Mouse (Mus musculus) heart, postnatal 0 days (tissue): ENCODE measurements at regions not wholly inside any gene's neighbourhood (a gene's known extent, or its start where the extent isn't known, plus 50 kb on each side); places are given as distances from the start of the nearest gene placed in this dataset.

Source experiments
- CTCF ChIP-seq: IDR thresholded peaks from 2 replicates; pipeline ENCODE4 v1.5.1; 2016; ENCODE audit warnings: antibody characterized with exemption, control low read depth, low read depth
- EP300 ChIP-seq: IDR thresholded peaks from 2 replicates; pipeline ENCODE4 v1.6.1; 2016; ENCODE audit warnings: antibody characterized with exemption, low read depth

DNA sequence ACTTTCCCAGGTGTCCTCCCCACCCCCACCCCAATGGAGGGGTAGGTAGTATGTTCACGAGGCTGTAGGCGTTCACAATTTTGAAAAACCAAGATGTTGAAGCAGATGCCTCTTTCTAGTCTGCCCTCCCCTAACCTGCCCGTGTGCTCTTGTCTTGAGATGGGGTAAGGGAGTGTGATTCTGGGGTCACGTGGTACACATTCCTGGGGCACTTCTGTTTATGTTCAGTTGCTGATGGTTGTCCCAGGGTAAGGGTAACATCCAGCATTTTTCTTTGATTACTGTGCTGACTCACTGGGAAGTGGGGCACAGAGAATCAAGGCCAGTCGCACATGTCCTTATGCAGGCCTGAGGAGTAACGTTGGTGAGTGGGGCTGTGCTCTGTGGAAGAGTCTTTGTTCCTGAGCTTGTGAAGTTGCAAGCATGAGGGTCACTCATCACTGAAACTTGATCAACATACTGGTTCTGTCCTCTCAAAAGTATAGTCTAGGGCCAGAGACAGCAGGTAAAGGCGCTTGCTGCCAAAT lies 110.3 kb downstream of the Evx1 start:
- no peak for TF ChIP-seq CTCF
- no peak for TF ChIP-seq EP300
